Mouse (Mus musculus) intestine, postnatal 0 days (tissue): ENCODE data around the gene Uqcc3. TPM values are rescaled to one million over a fixed set of nuclear protein-coding genes. Genes with fewer than 3 reads are reported as not detected.

ENCODE experiments used
- ATAC-seq: fragments of 200-750 bp; cut with Nextera tagmentation; 2 replicates; pipeline ENCODE4 v1.8.0; 2017; ENCODE audit warnings: mild to moderate bottlenecking, moderate TSS enrichment, moderate library complexity
- H3K27ac ChIP-seq: fragments of 300-500 bp; sonication (generic); 2 replicates; pipeline ENCODE4 v1.5.1; 2014; ENCODE audit warnings: mild to moderate bottlenecking, low read depth, low read length, moderate library complexity
- H3K27me3 ChIP-seq: fragments of 300-500 bp; sonication (generic); replicated peaks from 2 replicates; pipeline ENCODE4 v1.6.1; 2014; ENCODE audit warnings: low read length, mixed read lengths; ENCODE audit not compliant: control insufficient read depth, insufficient read depth
- H3K36me3 ChIP-seq: fragments of 300-500 bp; sonication (generic); 2 replicates; pipeline ENCODE4 v1.6.1; 2014; ENCODE audit warnings: mild to moderate bottlenecking, moderate library complexity; ENCODE audit not compliant: control insufficient read depth, insufficient read depth
- H3K4me1 ChIP-seq: fragments of 300-500 bp; sonication (generic); replicated peaks from 2 replicates; pipeline ENCODE4 v1.6.1; 2014; ENCODE audit warnings: antibody characterized with exemption, low read length, mixed read lengths; ENCODE audit not compliant: control insufficient read depth, insufficient read depth
- H3K4me2 ChIP-seq: fragments of 300-500 bp; sonication (generic); replicated peaks from 2 replicates; pipeline ENCODE4 v1.6.1; 2014; ENCODE audit warnings: low read depth, mild to moderate bottlenecking, moderate library complexity
- H3K4me3 ChIP-seq: fragments of 300-500 bp; sonication (generic); 2 replicates; pipeline ENCODE4 v1.5.1; 2014; ENCODE audit warnings: low read depth, low read length
- H3K9ac ChIP-seq: fragments of 300-500 bp; sonication (generic); 2 replicates; pipeline ENCODE4 v1.6.1; 2014; ENCODE audit warnings: mild to moderate bottlenecking, low read depth, low read length
- H3K9me3 ChIP-seq: fragments of 300-500 bp; sonication (generic); 2 replicates; pipeline ENCODE4 v1.6.1; 2016; ENCODE audit warnings: mixed run types; ENCODE audit not compliant: control insufficient read depth
- CTCF ChIP-seq: sonication (generic); IDR thresholded peaks from 2 replicates; pipeline ENCODE4 v1.5.1; 2016; ENCODE audit warnings: low read depth, mild to moderate bottlenecking, control low read depth, antibody characterized with exemption, moderate library complexity
- WGBS: fragments of 180-500 bp; shearing (Covaris S2); extraction: QIAGEN DNeasy Blood & Tissue Kit; methylation state at CpG from one replicate; pipeline ENCODE4 v1.1.7; 2014; 5-methylcytosine and 5-hydroxymethylcytosine counted together
- polyA plus RNA-seq: library from polyadenylated mRNA; unstranded; fragments of >200 nt; fragmentation: Nextera tagmentation; extraction: Ambion mirVana; gene quantifications from 2 replicates; pipeline ENCODE4 v1.2.1, GENCODE M21; 2015

Gene Uqcc3
- polyA plus RNA-seq, 1 experiment from 2014 or later = 65.4 TPM

- WGBS = under 1% methylated on average over 58 of the region's 58 CpGs
- no peaks in the 10 kb centered on the region for H3K27me3 ChIP-seq
- H3K9ac ChIP-seq = peak within 1 kb of the TSS; percentile 72
- H3K4me1 ChIP-seq = 0 out of 2 replicates have a peak, but pooled peaks cover 3% of the 10 kb centered on the region
- H3K9me3 ChIP-seq = no peaks in the 10 kb centered on the region
- peaks cover 11% of the 10 kb centered on the region for H3K36me3 ChIP-seq
- H3K4me2 ChIP-seq = peak within 1 kb of the TSS; percentile 66
- H3K27ac ChIP-seq = peak within 1 kb of the TSS; percentile 73; the same call in 1 of the 2 replicates
- TF ChIP-seq CTCF = no peak
- H3K4me3 ChIP-seq = peak within 1 kb of the TSS; percentile 67
- peak; percentile 95 for ATAC-seq
These were observed 8.0 kb upstream of the Uqcc3 start, which contains the start of the genes 1810009A15Rik and Gm49416 for GRCm38 (mm10) chr19:8888511-8889385. 1810009A15Rik (plus strand) TSS chr19:8888853. Gm49416 (plus strand) TSS chr19:8888926.

DNA sequence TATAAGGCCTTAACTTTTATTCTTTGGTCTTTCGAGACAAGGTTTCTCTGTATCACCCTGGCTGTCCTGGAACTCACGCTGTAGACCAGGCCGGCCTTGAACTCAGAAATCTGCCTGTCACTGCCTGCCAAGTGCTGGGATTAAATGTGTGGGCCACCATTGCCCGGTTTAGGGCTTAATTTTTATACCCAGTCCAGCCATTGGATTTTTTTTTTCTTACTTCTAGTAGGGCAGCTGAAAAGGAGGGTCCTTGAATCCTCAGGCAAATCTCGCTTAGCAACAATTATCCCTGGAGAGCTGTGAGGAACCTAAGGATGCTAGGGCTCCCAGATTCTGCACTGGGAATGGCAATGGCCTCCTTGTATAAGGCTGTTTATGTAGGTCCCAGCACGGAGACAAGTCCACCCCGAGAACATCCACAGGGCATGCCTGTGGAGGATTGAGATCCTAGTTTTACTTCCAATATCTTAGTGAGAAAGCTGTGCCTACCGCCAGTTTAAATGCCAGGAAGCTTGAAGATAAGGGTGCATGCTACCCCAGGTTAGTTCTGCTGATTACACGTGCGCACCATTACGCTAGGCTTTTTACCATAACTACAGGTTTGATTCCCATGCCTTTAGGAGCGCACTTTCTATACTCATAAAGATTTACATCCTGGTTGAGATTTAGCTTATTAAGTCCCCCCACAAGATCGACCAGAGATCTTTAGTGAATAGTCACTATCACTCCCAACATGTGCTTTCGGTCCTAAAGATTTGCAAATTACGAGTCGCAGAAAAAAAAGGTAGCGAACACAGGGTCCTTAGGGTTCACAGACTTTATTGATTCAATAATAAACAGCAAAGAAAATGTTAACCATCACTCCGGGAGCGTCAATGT is 7.1 kb upstream of the Uqcc3 start:
- Histone ChIP-seq H3K27ac (peak overlapping the region; percentile 65; the same call in 1 of the 2 replicates), H3K27me3 (no peaks in the 10 kb centered on the region), H3K36me3 (peaks cover 11% of the 10 kb centered on the region), H3K4me1 (0 out of 2 replicates have a peak, but pooled peaks cover 3% of the 10 kb centered on the region), H3K9ac (peak overlapping the region; percentile 65), H3K4me2 (peak overlapping the region; percentile 66), H3K9me3 (no peaks in the 10 kb centered on the region), H3K4me3 (peak overlapping the region; percentile 67)
- TF ChIP-seq CTCF = no peak
- ATAC-seq = no peak
- 15% methylated on average over 19 of the region's 19 CpGs for WGBS

GRCm38 (mm10) chr19:8886916-8887584 is 6.3 kb upstream of the Uqcc3 start:
- Histone ChIP-seq H3K36me3 (peaks cover 11% of the 10 kb centered on the region), H3K27ac (no peak overlapping the region), H3K4me1 (0 out of 2 replicates have a peak, but pooled peaks cover 3% of the 10 kb centered on the region), H3K4me2 (no peak overlapping the region), H3K27me3 (no peaks in the 10 kb centered on the region), H3K4me3 (no peak overlapping the region), H3K9me3 (no peaks in the 10 kb centered on the region), H3K9ac (no peak overlapping the region)
- TF ChIP-seq CTCF = no peak
- no peak for ATAC-seq
- WGBS = 52% methylated on average over 1 of the region's 1 CpGs

- 75% methylated on average over 3 of the region's 3 CpGs for WGBS
- no peak for TF ChIP-seq CTCF
These were observed 2.9 kb upstream of the Uqcc3 start, which contains the start of the genes Lbhd1 and Gm49403 for GRCm38 (mm10) chr19:8883616-8884015. Lbhd1 (plus strand) TSS chr19:8883732. Gm49403 (plus strand) TSS chr19:8883930.

DNA sequence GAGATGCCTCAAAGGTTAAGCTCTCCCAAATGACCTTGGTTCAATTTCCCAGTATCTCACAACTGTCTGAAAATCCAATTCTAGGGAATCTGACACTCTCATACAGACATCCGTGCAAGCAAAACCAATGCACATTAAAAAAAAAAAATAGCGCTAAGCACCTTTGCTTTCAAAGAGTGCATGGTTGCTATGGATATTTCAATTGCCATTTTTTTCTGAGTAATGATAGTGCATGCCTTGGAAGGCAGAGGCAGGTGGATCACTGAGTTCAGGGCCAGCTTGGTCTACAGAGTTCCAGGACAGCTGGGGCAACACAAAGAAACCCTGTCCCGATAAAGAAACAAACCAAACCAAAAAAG is 290 bp upstream of the Uqcc3 start:
- H3K4me2 ChIP-seq = peak overlapping the region; percentile 81
- H3K27ac ChIP-seq = no peak overlapping the region
- TF ChIP-seq CTCF = no peak
- no peaks in the 10 kb centered on the region for H3K9me3 ChIP-seq
- H3K4me1 ChIP-seq = no peaks in the 10 kb centered on the region
- 14% methylated on average over 3 of the region's 3 CpGs for WGBS
- H3K36me3 ChIP-seq = peaks cover 15% of the 10 kb centered on the region
- peak overlapping the region; percentile 61 for H3K4me3 ChIP-seq
- peak; percentile 26; the same call in 1 of the 2 replicates for ATAC-seq
- H3K27me3 ChIP-seq = no peaks in the 10 kb centered on the region
- H3K9ac ChIP-seq = peak overlapping the region; percentile 78

More at GRCm38 (mm10) chr19:8883616-8884015, 2.9 kb upstream of the Uqcc3 start, which contains the start of the genes Lbhd1 and Gm49403:
- Histone ChIP-seq H3K4me1 (0 out of 2 replicates have a peak, but pooled peaks cover 3% of the 10 kb centered on the region), H3K27ac (no peak within 1 kb of the TSS), H3K27me3 (no peaks in the 10 kb centered on the region), H3K9me3 (no peaks in the 10 kb centered on the region), H3K36me3 (no peaks in the 10 kb centered on the region), H3K4me3 (no peak within 1 kb of the TSS), H3K4me2 (no peak within 1 kb of the TSS), H3K9ac (no peak within 1 kb of the TSS)
- ATAC-seq = no peak
